Mouse (Mus musculus) MEL (cell line): ENCODE results near the gene Mysm1.

Source experiments
- CTCF ChIP-seq, 3 experiments: IDR thresholded peaks in 2 of 3; conservative IDR thresholded peaks in 1 of 3; 2 replicates each; pipeline ENCODE4 v1.5.1; 2011 to 2012; ENCODE audit warnings: low read length in 3 of 3, low read depth in 2 of 3, mild to moderate bottlenecking in 2 of 3, improper control_type of control experiment in 1 of 3, inconsistent platforms in 1 of 3, mixed read lengths in 1 of 3, moderate library complexity in 1 of 3; ENCODE audit not compliant: control insufficient read depth in 1 of 3, insufficient read depth in 1 of 3, poor library complexity in 1 of 3, severe bottlenecking in 1 of 3
- E2F4 ChIP-seq: IDR thresholded peaks from 2 replicates; pipeline ENCODE4 v1.6.1; 2011; ENCODE audit warnings: low read depth, low read length, improper control_type of control experiment, borderline replicate concordance
- GABPA ChIP-seq: IDR thresholded peaks from 2 replicates; pipeline ENCODE4 v1.6.1; 2012; ENCODE audit warnings: low read depth, mild to moderate bottlenecking, inconsistent platforms, low read length, improper control_type of control experiment, moderate library complexity
- POLR2AphosphoS2 ChIP-seq: IDR thresholded peaks from 2 replicates; pipeline ENCODE4 v1.6.1; 2011; ENCODE audit warnings: low read length, improper control_type of control experiment
- TCF12 ChIP-seq: IDR thresholded peaks from 2 replicates; pipeline ENCODE4 v1.6.1; 2014; ENCODE audit warnings: low read depth, mild to moderate bottlenecking, inconsistent platforms, low read length, improper control_type of control experiment, moderate library complexity
- ZKSCAN1 ChIP-seq: IDR thresholded peaks from 2 replicates; pipeline ENCODE4 v1.6.1; 2012; ENCODE audit warnings: low read depth, mild to moderate bottlenecking, inconsistent platforms, low read length, improper control_type of control experiment, moderate library complexity

DNA sequence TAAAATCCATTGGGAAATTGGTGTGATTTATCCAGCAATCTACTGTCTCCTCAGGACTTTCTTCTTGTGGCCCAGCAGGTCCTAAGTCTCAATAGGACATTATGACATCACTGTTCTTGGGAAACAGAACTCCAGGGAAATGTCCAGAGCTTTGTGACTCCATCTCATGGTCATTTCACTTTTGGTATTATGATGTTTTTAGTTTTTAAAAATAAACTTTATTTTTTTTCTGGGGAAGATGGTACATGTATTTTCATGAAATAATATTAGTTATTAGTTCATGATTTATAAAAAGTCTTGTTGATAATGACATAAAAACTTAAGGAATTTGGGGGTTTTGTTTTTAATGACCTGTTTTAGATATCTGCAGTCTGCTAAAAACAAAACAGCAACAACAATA lies 50.2 kb downstream of the Mysm1 start, which contains the start of gene Eqtn:
- TF ChIP-seq POLR2AphosphoS2 (no peak), GABPA (no peak), CTCF (IDR thresholded peaks at IDR 0.05 in 2 of 3, conservative IDR thresholded peaks at IDR 0.05 in 1 of 3; ENCODE audit: control insufficient read depth in 1 of 3, insufficient read depth in 1 of 3, low read depth in 2 of 3, low read length in 3 of 3, poor library complexity in 1 of 3, severe bottlenecking in 1 of 3) (no peak), TCF12 (no peak), E2F4 (no peak), ZKSCAN1 (no peak)
